Mouse (Mus musculus): Measurements from ENCODE around the gene Tdp1. TPM values are rescaled to one million over a fixed set of nuclear protein-coding genes. Genes with fewer than 3 reads are reported as not detected.

Gene Tdp1
- total RNA-seq (2021): 10 to 100 TPM in 1 of 2 experiments, 1 to 10 TPM in 1; 9.7 to 11.8 TPM
- long read RNA-seq, experiment 1, transcript Tdp1-207 (16 exons, 2,036 nt): major isoform, 20 of 27 reads
- long read RNA-seq, experiment 1, partial matches to known transcripts: 0 of 27 reads
- long read RNA-seq, experiment 1, other reads (novel, unspliced or antisense): 3 of 27 reads
- long read RNA-seq, experiment 2, transcript Tdp1-207 (16 exons, 2,036 nt): major isoform, 17 of 25 reads
- long read RNA-seq, experiment 2, partial matches to known transcripts: 1 of 25 reads
- long read RNA-seq, experiment 2, other reads (novel, unspliced or antisense): 3 of 25 reads

DNA sequence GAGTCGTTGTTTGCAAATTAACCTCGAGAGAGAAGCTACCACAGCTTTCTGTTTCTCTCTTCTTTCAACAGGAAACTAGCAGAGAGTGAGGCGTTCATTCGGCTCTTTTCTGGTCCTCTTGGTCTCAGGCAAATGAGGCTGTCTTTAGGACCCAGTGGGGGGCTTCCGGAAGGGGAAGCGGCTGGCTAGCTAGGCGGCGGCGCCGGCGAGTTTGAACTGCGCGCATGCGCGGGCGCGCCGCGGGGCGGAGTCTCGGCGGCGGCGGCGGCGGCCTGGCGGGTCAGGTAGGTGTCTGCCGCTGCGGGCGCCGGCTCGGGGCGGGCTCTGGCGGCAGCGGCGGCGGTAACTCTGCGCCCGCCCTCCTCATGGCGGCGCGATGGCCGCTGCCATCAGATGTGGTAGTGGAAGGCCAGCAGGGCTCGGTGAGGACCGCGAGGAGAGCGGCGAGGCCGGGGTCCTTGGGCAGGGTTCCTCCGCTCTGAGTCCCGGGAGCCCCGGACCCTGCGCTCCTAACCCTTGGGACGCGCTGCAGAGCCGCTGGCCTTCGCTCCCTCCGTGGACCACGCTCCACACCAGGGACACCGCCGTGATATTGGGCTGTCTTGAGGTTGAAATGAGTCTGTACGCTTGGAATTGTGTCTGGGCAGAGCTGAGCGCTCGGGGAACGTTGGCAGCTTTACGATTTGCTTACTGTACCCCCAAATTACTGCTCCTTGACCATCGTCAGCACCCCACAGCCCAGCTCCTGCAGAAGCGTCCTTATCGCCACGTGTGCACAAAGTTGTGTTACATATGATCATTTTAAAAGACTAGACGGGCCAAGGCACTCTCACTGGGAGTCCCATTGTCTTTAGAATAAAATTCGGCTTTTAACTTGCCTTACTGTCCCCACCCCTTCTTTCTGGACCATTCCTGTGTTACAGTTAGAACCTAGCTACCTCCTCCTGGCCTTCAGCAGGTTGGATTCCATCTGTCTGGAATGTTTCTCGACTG lies at the start of gene Tdp1, which contains the start of gene Efcab11:
TSS of gene Tdp1 (plus strand) at position 249 of the 993 bp plus-strand sequence.
TSS of gene Efcab11 (minus strand) at position 171 of the 993 bp plus-strand sequence.
- intact Hi-C loops (cut with DNase I): loop anchor here (5.0 kb wide), 1 partner anchor 322 kb away; the partner anchor contains the start of gene Foxn3
- peak; percentile 95 to 98 for DNase-seq

DNA sequence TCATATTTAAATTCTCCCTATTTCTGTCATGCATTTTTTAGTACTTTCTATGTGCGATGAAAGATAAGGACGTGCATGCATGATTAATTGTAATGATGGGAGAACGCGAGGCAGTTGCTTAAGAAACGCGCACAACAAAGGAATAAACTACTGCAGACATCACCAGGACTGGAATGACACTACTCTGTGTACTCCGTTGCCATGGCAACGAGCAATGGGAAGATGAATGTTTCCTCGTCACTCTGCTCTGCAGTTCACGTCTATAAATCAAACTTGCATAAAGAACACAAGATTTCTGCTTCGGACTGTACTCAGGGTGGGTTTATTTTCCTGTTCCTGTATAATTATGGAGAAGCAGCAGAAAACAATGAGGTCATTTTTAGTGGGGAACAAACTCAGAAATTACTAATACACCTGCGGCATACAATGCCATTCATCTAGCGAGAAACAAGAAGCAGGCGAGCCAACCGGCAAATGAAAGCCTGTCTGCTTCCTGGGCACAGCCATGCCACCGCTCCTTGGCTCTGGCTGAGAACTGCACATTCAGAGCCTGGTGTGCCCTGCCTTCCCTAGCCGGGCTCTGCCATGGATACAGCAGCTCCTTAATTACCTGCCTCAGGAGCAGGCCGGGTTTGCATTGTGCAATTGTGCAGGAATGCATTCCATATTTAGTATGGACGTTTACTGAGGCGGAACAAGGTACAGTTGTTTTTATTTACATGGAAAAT lies 47.7 kb upstream of the Tdp1 start:
- peak in 1 of 2 experiments; percentile 25 for DNase-seq
- intact Hi-C loops (cut with DNase I): loop anchor here (5.0 to 10.0 kb wide), 5 partner anchors 202 to 754 kb away; no protein-coding TSS in a partner anchor

DNA sequence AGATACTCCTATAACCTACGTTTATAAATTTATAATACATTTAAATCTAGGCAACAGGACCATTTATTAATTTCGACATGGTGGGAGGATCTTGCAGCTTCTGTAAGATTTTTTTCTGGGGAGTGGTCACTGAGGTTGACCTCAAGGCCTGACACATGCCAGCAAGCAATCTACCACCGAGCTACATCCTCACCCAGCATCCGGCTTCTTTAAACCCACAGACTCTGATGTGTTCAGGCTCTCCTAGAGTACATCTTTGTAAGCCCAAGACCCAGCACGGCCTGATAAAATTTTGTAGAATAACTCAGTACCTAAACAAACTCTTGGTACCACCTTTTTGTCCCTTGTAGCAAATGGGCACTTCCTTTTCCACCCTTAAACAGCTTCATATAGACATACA lies 46.8 kb upstream of the Tdp1 start:
- intact Hi-C loops (cut with DNase I): loop anchor here (5.0 to 10.0 kb wide), 5 partner anchors 203 to 755 kb away; no protein-coding TSS in a partner anchor
- no peak for DNase-seq

DNA sequence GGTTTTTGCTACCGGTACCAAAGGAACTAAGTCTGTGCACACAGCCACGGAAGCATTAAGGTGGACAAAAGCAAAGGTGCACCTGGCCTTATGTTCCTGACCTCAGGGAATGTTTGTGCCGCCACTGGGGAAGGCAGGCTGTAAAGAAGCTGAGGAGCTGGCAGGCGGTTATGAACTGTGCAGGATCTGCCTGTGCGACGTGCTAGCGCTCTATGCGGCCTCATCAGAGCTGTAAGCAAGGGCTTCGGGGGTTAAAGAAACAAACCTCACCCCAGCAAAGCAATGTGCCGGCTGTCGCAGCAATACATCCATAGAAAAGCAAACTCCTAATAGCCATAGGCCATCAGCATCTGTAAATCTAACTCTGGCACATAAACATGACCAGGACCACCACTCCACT lies 46.2 kb upstream of the Tdp1 start:
- intact Hi-C loops (cut with DNase I): loop anchor here (5.0 to 10.0 kb wide), 5 partner anchors 203 to 756 kb away; no protein-coding TSS in a partner anchor

GRCm38 (mm10) chr12:99838703-99839102 lies 45.6 kb upstream of the Tdp1 start:
- intact Hi-C loops (cut with DNase I): loop anchor here (5.0 to 10.0 kb wide), 5 partner anchors 204 to 756 kb away; no protein-coding TSS in a partner anchor

More for the DNA sequence above, 46.2 kb upstream of the Tdp1 start:
- no peak for DNase-seq

DNA sequence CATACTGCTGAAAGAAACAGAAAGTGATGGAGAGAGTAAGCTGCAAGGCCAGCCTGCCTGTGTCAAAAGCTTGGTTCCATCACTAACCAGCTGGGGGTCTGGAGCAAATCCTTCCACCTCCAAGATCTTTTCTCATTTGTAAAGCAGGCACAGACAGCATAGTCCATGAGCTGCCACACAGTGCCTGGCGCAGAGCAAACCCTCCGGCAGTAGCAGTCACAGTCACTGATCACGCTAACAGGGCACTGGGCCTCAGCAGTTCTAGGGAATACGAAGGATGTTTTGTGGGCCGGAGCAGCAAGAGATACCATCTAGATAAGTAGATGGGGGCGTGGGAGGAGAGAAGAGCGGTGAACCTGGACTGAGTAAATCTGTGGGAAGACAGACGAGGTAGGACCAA lies 39.4 kb upstream of the Tdp1 start:
- no peak for DNase-seq
- intact Hi-C loops (cut with DNase I): no loop called here

More at GRCm38 (mm10) chr12:99838703-99839102, 45.6 kb upstream of the Tdp1 start:
- no peak for DNase-seq

- intact Hi-C loops (cut with DNase I): no loop called here
- no peak for DNase-seq
These were observed 34.3 kb upstream of the Tdp1 start for GRCm38 (mm10) chr12:99849996-99850395.

- intact Hi-C loops (cut with DNase I): no loop called here
- no peak for DNase-seq
These were observed 30.7 kb upstream of the Tdp1 start for GRCm38 (mm10) chr12:99853323-99854258.

GRCm38 (mm10) chr12:99856011-99856410 lies 28.3 kb upstream of the Tdp1 start:
- intact Hi-C loops (cut with DNase I): no loop called here

GRCm38 (mm10) chr12:99858664-99859063 lies 25.7 kb upstream of the Tdp1 start:
- intact Hi-C loops (cut with DNase I): no loop called here

More at GRCm38 (mm10) chr12:99856011-99856410, 28.3 kb upstream of the Tdp1 start:
- no peak for DNase-seq

DNA sequence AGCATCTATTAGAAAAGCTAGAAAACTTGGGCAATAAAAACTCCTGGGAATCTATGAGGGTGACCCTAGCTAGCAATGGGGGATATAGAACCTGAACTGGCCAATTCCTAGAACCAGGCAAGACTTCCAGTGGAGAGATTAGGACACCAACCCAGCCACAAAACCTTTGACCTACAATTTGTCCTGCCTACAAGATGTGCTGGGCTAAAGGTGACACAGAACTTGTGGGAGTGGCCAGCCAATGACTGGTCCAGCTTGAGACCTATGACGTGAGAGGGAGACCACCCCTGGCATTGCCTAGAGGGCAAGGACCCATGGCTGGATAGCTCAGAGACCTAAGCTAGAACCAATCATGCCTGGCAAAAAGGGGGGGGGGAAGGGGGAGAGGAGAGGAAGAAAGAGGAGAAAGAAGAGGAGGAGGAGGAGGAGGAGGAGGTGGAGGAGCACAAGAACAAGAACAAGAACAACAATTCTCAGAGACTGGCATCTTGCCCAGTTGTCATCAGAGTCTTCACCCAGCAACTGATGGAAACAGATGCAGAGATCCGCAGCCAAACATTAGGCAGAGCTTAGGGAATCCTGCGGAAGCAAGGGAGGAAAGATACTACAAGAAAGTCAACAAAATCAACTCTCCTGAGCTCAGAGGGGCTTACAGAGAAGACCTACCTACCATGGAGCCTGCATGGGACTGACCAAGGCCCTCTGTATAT lies 24.8 kb upstream of the Tdp1 start:
- intact Hi-C loops (cut with DNase I): loop anchor here (5.0 kb wide), 1 partner anchor 762 kb away; no protein-coding TSS in a partner anchor
- DNase-seq: no peak

More at GRCm38 (mm10) chr12:99858664-99859063, 25.7 kb upstream of the Tdp1 start:
- DNase-seq: no peak

- intact Hi-C loops (cut with DNase I): loop anchor here (5.0 kb wide), 1 partner anchor 764 kb away; no protein-coding TSS in a partner anchor
- DNase-seq: no peak
These were observed 23.3 kb upstream of the Tdp1 start for GRCm38 (mm10) chr12:99860981-99861380.

- intact Hi-C loops (cut with DNase I): loop anchor here (5.0 kb wide), 1 partner anchor 767 kb away; no protein-coding TSS in a partner anchor
- DNase-seq: no peak
These were observed 19.7 kb upstream of the Tdp1 start for GRCm38 (mm10) chr12:99864613-99865012.

GRCm38 (mm10) chr12:99868821-99869220 lies 15.5 kb upstream of the Tdp1 start:
- intact Hi-C loops (cut with DNase I): no loop called here
- DNase-seq: no peak

GRCm38 (mm10) chr12:99873443-99873842 lies 10.9 kb upstream of the Tdp1 start:
- intact Hi-C loops (cut with DNase I): no loop called here
- DNase-seq: no peak

DNA sequence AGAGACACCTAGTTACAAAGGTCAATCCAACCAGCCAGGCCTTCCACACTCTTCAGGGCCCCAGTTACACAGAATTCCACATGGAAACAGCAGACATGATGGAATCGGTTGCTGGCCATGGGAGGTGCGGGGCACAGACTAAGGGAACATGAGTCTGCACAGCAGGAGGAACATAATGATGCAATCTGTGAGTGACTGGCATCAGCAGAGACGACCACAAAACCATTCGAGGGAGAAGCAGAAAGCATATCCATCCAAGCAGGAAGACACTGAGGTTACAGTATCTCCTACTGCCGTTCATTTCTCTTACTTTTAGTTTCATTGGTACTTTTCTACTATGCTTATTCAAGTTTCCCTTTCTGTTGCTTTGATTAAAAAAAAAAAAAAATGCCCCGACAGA lies 9.7 kb upstream of the Tdp1 start:
- no peak for DNase-seq
- intact Hi-C loops (cut with DNase I): no loop called here

- intact Hi-C loops (cut with DNase I): loop anchor here (5.0 kb wide), 1 partner anchor 321 kb away; the partner anchor contains the start of gene Foxn3
- DNase-seq: peak; percentile 86 to 90
These were observed 1.2 kb upstream of the Tdp1 start for GRCm38 (mm10) chr12:99883000-99883712.

All from heart, postnatal 14 days (tissue).